Mouse (Mus musculus) left cerebral cortex, postnatal 36 days (tissue): ENCODE data around the gene Cnnm4. TPM values are rescaled to one million over a fixed set of nuclear protein-coding genes. Genes with fewer than 3 reads are reported as not detected.

Source experiments
- DNase-seq, 2 experiments: peaks; one replicate each; pipeline ENCODE4 v3.0.0; 2021 to 2022; ENCODE audit warnings: low spot score in 2 of 2, mixed read lengths in 1 of 2
- intact Hi-C: fragments of 180-260 bp; cut with DNase I; formaldehyde crosslinking; loops from one replicate; pipeline ENCODE4 v1.15.1; 2025
- total RNA-seq, 2 experiments: library from RNA; stranded (reverse); gene quantifications; 2 replicates each; pipeline ENCODE4 v1.2.3; 2021

Cnnm4 gene
- 10 to 100 TPM; 13.3 to 14.0 TPM for total RNA-seq

- intact Hi-C loops = loop anchor here (1.0 to 2.0 kb wide), 3 partner anchors 27 to 103 kb away; partner anchors contain the start of genes Cnnm3 and Kansl3
- DNase-seq = peak; percentile 85 to 88
Measured at GRCm38 (mm10) chr1:36471181-36472105, at the start of gene Cnnm4. TSS of gene Cnnm4 (plus strand) at chr1:36471620.

- no peak for DNase-seq
- intact Hi-C loops = no loop called here
Measured at GRCm38 (mm10) chr1:36429511-36429910, 41.9 kb upstream of the Cnnm4 start.

GRCm38 (mm10) chr1:36432999-36433398, 38.4 kb upstream of the Cnnm4 start:
- DNase-seq = no peak
- intact Hi-C loops = no loop called here

GRCm38 (mm10) chr1:36433616-36434015, 37.8 kb upstream of the Cnnm4 start:
- intact Hi-C loops = no loop called here
- no peak for DNase-seq

GRCm38 (mm10) chr1:36435071-36435470, 36.3 kb upstream of the Cnnm4 start:
- no peak for DNase-seq
- intact Hi-C loops = no loop called here

GRCm38 (mm10) chr1:36436515-36436914, 34.9 kb upstream of the Cnnm4 start:
- intact Hi-C loops = no loop called here
- no peak for DNase-seq

- no peak for DNase-seq
- intact Hi-C loops = no loop called here
Measured at GRCm38 (mm10) chr1:36437223-36437622, 34.2 kb upstream of the Cnnm4 start.

GRCm38 (mm10) chr1:36441101-36441500, 30.3 kb upstream of the Cnnm4 start:
- peak; percentile 47 to 52 for DNase-seq
- intact Hi-C loops = loop anchor here (5.0 kb wide), 1 partner anchor 74 kb away; the partner anchor contains the start of gene Kansl3

- peak; percentile 94 for DNase-seq
- intact Hi-C loops = loop anchor here (1.0 to 5.0 kb wide), 3 partner anchors 27 to 77 kb away; partner anchors contain the start of genes Cnnm3, Cnnm4 and Kansl3
Measured at GRCm38 (mm10) chr1:36444471-36445464, 26.7 kb upstream of the Cnnm4 start, which contains the start of gene Lman2l. TSS of gene Lman2l (minus strand) at chr1:36445271.

GRCm38 (mm10) chr1:36445508-36445907, 25.9 kb upstream of the Cnnm4 start:
- intact Hi-C loops = loop anchor here (5.0 kb wide), 1 partner anchor 67 kb away; the partner anchor contains the start of gene Cnnm3

GRCm38 (mm10) chr1:36446106-36446824, 25.2 kb upstream of the Cnnm4 start:
- no peak for DNase-seq
- intact Hi-C loops = loop anchor here (5.0 kb wide), 1 partner anchor 66 kb away; the partner anchor contains the start of gene Cnnm3

More at GRCm38 (mm10) chr1:36445508-36445907, 25.9 kb upstream of the Cnnm4 start:
- no peak for DNase-seq

GRCm38 (mm10) chr1:36446841-36447240, 24.6 kb upstream of the Cnnm4 start:
- intact Hi-C loops = loop anchor here (5.0 kb wide), 1 partner anchor 65 kb away; the partner anchor contains the start of gene Cnnm3
- no peak for DNase-seq

- intact Hi-C loops = no loop called here
- no peak for DNase-seq
Measured at GRCm38 (mm10) chr1:36454055-36454815, 17.2 kb upstream of the Cnnm4 start.

GRCm38 (mm10) chr1:36457388-36458014, 13.9 kb upstream of the Cnnm4 start:
- intact Hi-C loops = no loop called here
- no peak for DNase-seq

- intact Hi-C loops = no loop called here
- DNase-seq = no peak
Measured at GRCm38 (mm10) chr1:36458169-36458568, 13.3 kb upstream of the Cnnm4 start.

- intact Hi-C loops = no loop called here
- DNase-seq = no peak
Measured at GRCm38 (mm10) chr1:36461829-36462228, 9.6 kb upstream of the Cnnm4 start.

GRCm38 (mm10) chr1:36465641-36466160, 5.7 kb upstream of the Cnnm4 start:
- no peak for DNase-seq
- intact Hi-C loops = no loop called here
